Comparison of ENCODE assay signal across 8 mouse cellular contexts in genomic region chr5:137293839-137294743, GRCm38 (mm10). TPM values are rescaled to one million over a fixed set of nuclear protein-coding genes. Genes with fewer than 3 reads are reported as not detected.
DNase-seq lines count a peak whose midpoint lies in the region; ATAC-seq and TF ChIP-seq lines count a peak whose summit lies in the region.

Gene Ufsp1 (plus strand): TSS chr5:137294629.

- no peaks in the 10 kb centered on the region for H3K4me1 ChIP-seq in bone marrow, adult 2 months (ENCODE audit: control insufficient read depth, insufficient read depth, low read length)
- H3K4me1 ChIP-seq in embryonic facial prominence, embryonic 15.5 days: peaks cover 27% of the 10 kb centered on the region
- peaks cover 16% of the 10 kb centered on the region for H3K4me1 ChIP-seq in limb, embryonic 14.5 days (ENCODE audit: control insufficient read depth, insufficient read depth, low read length)
- peaks cover 9% of the 10 kb centered on the region for H3K4me1 ChIP-seq in midbrain, postnatal 0 days (ENCODE audit: insufficient read depth, low read length)

- H3K27me3 ChIP-seq in embryonic facial prominence, embryonic 15.5 days: peaks cover 28% of the 10 kb centered on the region
- peaks cover 32% of the 10 kb centered on the region for H3K27me3 ChIP-seq in limb, embryonic 14.5 days (ENCODE audit: control insufficient read depth, insufficient read depth, low read length)
- 0 out of 2 replicates have a peak, but pooled peaks cover 3% of the 10 kb centered on the region for H3K27me3 ChIP-seq in midbrain, postnatal 0 days (ENCODE audit: insufficient read depth, low read length)

- peak within 1 kb of the TSS; percentile 74 for H3K9ac ChIP-seq in embryonic facial prominence, embryonic 15.5 days
- peak within 1 kb of the TSS; percentile 68 for H3K9ac ChIP-seq in limb, embryonic 14.5 days (ENCODE audit: low read depth, low read length, severe bottlenecking)
- peak within 1 kb of the TSS; percentile 84 for H3K9ac ChIP-seq in midbrain, postnatal 0 days (replicated peaks; ENCODE audit: low read length, poor library complexity, severe bottlenecking)

- peak; percentile 98 for DNase-seq in 416B (ENCODE audit: low read depth)
- peak; percentile 93 for DNase-seq in heart, adult 8-10 months (ENCODE audit: low spot score)
- DNase-seq in kidney, adult 9 months: peak; percentile 98
- peak; percentile 97 for DNase-seq in limb, embryonic 14.5 days (ENCODE audit: low spot score)
- DNase-seq in midbrain, postnatal 0 days (ENCODE audit: low spot score): peak; percentile 98
- peak; percentile 87 to 93 for DNase-seq in spleen, postnatal 14 days (ENCODE audit: low spot score in 2 of 2)

- H3K36me3 ChIP-seq in embryonic facial prominence, embryonic 15.5 days: peaks cover 41% of the 10 kb centered on the region
- peaks cover 41% of the 10 kb centered on the region for H3K36me3 ChIP-seq in limb, embryonic 14.5 days (ENCODE audit: control insufficient read depth, insufficient read depth, low read length)
- H3K36me3 ChIP-seq in midbrain, postnatal 0 days (ENCODE audit: insufficient read depth, low read length): peaks cover 35% of the 10 kb centered on the region

- TF ChIP-seq CTCF in bone marrow, adult 2 months (IDR thresholded peaks at IDR 0.05; ENCODE audit: control insufficient read depth, insufficient read depth, low read length): no peak
- TF ChIP-seq CTCF in midbrain, postnatal 0 days (IDR thresholded peaks at IDR 0.05): peak; percentile 47

- peak within 1 kb of the TSS; percentile 98 for H3K4me2 ChIP-seq in embryonic facial prominence, embryonic 15.5 days (replicated peaks)
- peak within 1 kb of the TSS; percentile 100 for H3K4me2 ChIP-seq in limb, embryonic 14.5 days (replicated peaks; ENCODE audit: low read depth, low read length, severe bottlenecking)
- peak within 1 kb of the TSS; percentile 96 for H3K4me2 ChIP-seq in midbrain, postnatal 0 days (ENCODE audit: low read depth, low read length, poor library complexity, severe bottlenecking)

- TF ChIP-seq POLR2A in bone marrow, adult 2 months (IDR thresholded peaks at IDR 0.05; ENCODE audit: borderline replicate concordance, control insufficient read depth, low read depth, low read length): peak; percentile 86; the same call in 1 of the 2 replicates
- TF ChIP-seq POLR2A in limb, embryonic 14.5 days (IDR thresholded peaks at IDR 0.05; ENCODE audit: borderline replicate concordance, extremely low read depth, insufficient read depth, insufficient read length): peak; percentile 72; the same call in 1 of the 2 replicates

- ATAC-seq in embryonic facial prominence, embryonic 15.5 days (ENCODE audit: insufficient number of reproducible peaks, low FRiP score, low TSS enrichment, low read depth): peak; percentile 93
- ATAC-seq in limb, embryonic 14.5 days (ENCODE audit: low FRiP score, low read depth): peak; percentile 93
- peak; percentile 94 for ATAC-seq in midbrain, postnatal 0 days (ENCODE audit: low FRiP score)

- H3K9me3 ChIP-seq in embryonic facial prominence, embryonic 15.5 days (replicated peaks): no peaks in the 10 kb centered on the region
- H3K9me3 ChIP-seq in limb, embryonic 14.5 days (ENCODE audit: control insufficient read depth, low read length): no peaks in the 10 kb centered on the region
- H3K9me3 ChIP-seq in midbrain, postnatal 0 days (ENCODE audit: low read length): no peaks in the 10 kb centered on the region

- peak within 1 kb of the TSS; percentile 80 for H3K27ac ChIP-seq in bone marrow, adult 2 months (ENCODE audit: control insufficient read depth, insufficient read depth, low read depth, low read length, poor library complexity)
- peak within 1 kb of the TSS; percentile 95 for H3K27ac ChIP-seq in embryonic facial prominence, embryonic 15.5 days (replicated peaks)
- H3K27ac ChIP-seq in limb, embryonic 14.5 days (replicated peaks; ENCODE audit: low read depth, low read length): peak within 1 kb of the TSS; percentile 81
- peak within 1 kb of the TSS; percentile 84 for H3K27ac ChIP-seq in midbrain, postnatal 0 days (ENCODE audit: low read depth, low read length)

- WGBS in bone marrow, adult 2 months: under 1% methylated on average over 52 of the region's 52 CpGs
- WGBS in embryonic facial prominence, embryonic 15.5 days: under 1% methylated on average over 52 of the region's 52 CpGs
- WGBS in limb, embryonic 14.5 days: under 1% methylated on average over 49 of the region's 52 CpGs
- under 1% methylated on average over 52 of the region's 52 CpGs for WGBS in midbrain, postnatal 0 days

- H3K4me3 ChIP-seq in bone marrow, adult 2 months (replicated peaks; ENCODE audit: control insufficient read depth, low read depth, low read length): peak within 1 kb of the TSS; percentile 66
- H3K4me3 ChIP-seq in embryonic facial prominence, embryonic 15.5 days (replicated peaks): peak within 1 kb of the TSS; percentile 57
- peak within 1 kb of the TSS; percentile 60 for H3K4me3 ChIP-seq in limb, embryonic 14.5 days (replicated peaks; ENCODE audit: low read length)
- peak within 1 kb of the TSS; percentile 42 for H3K4me3 ChIP-seq in midbrain, postnatal 0 days (ENCODE audit: low read depth, low read length)

RNA-seq across cellular contexts. Expression of gene Ufsp1, which starts in this region (rescaled TPM):
- polyA plus RNA-seq in bone marrow, adult 2 months (2011; ENCODE audit: insufficient read depth, insufficient read length, low replicate concordance, missing spikeins): 74.0 and 131 TPM in 2 replicates
- polyA plus RNA-seq in embryonic facial prominence, embryonic 15.5 days (2015; fragmentation: Nextera tagmentation; extraction: Ambion mirVana): 10.9 and 11.0 TPM in 2 replicates
- 10 to 100 TPM in 2 of 4 experiments, 1 to 10 TPM in 2; 7.7 to 10.4 (median 9.7) TPM for total RNA-seq in heart, adult 8-10 months (2022)
- 10.4 and 10.5 TPM in 2 replicates for polyA plus RNA-seq in limb, embryonic 14.5 days (2012; rRNA removed)
- 9.8 and 10.2 TPM in 2 replicates for polyA plus RNA-seq in limb, embryonic 14.5 days (2014; fragmentation: Nextera tagmentation; extraction: Ambion mirVana)
- total RNA-seq in midbrain, postnatal 0 days (2014; rRNA removed): 24.5 and 29.3 TPM in 2 replicates
- 35.0 and 41.2 TPM in 2 replicates for polyA plus RNA-seq in midbrain, postnatal 0 days (2015; fragmentation: Nextera tagmentation; extraction: Ambion mirVana)

Comparison
In these comparisons a context has a peak if more than half of its experiments do, and no peak if none do; other contexts are left out.
1. Peak in every context shown above with its lines: DNase-seq, ATAC-seq, H3K4me3 ChIP-seq and H3K27ac ChIP-seq.